Mouse (Mus musculus) embryo, embryonic 11.5 days (tissue): ENCODE data around the gene Cul3.

ENCODE experiments used
- DNase-seq: peaks from one replicate; pipeline ENCODE4 v3.0.0-alpha.2; 2012; ENCODE audit warnings: low read depth, low spot score

Gene Cul3

GRCm38 (mm10) chr1:80315533-80316045 lies 24.7 kb downstream of the Cul3 start:
- DNase-seq, result no peak

GRCm38 (mm10) chr1:80293307-80293706 lies 47.0 kb downstream of the Cul3 start:
- no peak for DNase-seq

- DNase-seq, result no peak
Observed at GRCm38 (mm10) chr1:80278731-80279130, 61.5 kb downstream of the Cul3 start.

DNA sequence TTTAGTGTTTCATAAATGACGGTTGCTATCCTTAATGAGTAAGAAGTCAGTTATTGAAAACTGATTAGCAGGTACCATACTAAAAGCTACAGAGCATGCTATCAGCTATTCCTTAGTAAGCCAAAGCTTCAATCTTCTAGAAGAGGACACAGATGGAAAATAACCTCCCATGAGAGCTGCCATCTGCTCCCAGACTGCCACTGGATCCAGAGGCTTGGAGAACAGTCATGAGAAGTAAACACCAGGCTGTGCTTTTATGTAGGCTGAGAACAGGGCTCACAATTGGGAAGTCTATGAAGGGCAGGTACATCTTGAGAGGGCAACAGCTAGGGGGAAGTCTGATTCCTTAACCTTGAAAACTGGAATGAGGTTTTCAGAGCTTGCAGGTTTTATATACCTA lies 79.8 kb downstream of the Cul3 start:
- DNase-seq, result no peak

DNA sequence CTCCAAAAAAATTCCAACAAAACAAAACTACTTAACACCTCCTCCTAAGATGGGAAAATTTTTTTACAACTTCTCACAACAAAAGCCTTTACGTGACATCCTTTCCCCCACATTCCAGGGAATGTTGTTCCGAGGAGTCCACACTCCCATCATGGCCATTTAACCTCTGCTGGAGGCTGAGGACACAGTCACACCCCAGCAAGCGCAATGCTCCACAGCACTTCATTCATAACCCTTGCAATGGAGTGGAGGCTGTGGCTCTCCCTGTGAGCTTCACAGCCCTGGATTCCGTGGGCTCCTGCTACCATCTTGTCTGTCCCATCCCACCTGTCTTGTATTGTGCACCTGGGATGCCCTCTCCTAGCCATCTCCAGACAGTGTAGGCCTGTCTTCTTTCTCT lies 81.6 kb downstream of the Cul3 start:
- no peak for DNase-seq

DNA sequence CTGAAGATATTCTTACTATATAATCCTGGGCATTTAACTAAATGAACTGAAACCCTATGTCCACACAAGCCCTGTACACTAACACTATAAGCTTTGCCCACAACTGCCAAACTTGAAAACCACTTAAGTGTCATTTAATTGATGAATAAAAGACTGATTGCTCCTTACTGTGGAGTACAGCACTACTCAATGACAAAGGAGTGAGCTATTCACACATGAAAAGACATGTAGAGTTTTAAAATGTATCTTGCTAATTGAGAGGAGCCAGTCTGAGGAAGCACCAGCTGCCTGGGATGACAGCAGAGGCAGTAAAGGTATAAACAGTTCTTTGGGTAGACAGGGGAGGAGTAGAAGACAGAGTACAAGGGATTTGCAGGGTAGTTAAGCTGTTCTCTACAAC lies 87.0 kb downstream of the Cul3 start:
- no peak for DNase-seq

- DNase-seq, result no peak
Observed at GRCm38 (mm10) chr1:80250247-80250646, 90.0 kb downstream of the Cul3 start.

DNA sequence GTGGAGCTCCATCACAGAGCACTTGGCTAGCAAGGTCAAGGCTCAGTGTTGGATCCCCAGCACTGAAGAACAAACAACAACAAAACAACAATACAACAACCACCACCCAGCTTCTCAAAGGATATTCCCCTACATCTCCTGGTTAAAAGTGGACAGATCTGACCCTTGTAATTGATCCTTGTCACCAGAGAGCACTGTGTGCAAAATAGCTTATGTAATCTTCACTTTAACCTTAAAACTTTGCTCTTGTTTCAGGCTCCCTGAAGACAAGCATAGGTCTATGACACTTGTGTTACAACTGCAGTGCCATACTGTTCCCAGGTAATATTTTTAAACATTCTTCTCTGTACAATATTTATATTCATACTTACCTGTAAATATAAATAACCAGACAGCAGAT lies 93.1 kb downstream of the Cul3 start:
- DNase-seq, result no peak

- DNase-seq, result no peak
Observed at GRCm38 (mm10) chr1:80244123-80244522, 96.2 kb downstream of the Cul3 start.

- no peak for DNase-seq
Observed at GRCm38 (mm10) chr1:80241579-80241978, 98.7 kb downstream of the Cul3 start.

- no peak for DNase-seq
Observed at GRCm38 (mm10) chr1:80240017-80240660, 100.1 kb downstream of the Cul3 start.

GRCm38 (mm10) chr1:80239481-80239880 lies 100.8 kb downstream of the Cul3 start:
- no peak for DNase-seq

DNA sequence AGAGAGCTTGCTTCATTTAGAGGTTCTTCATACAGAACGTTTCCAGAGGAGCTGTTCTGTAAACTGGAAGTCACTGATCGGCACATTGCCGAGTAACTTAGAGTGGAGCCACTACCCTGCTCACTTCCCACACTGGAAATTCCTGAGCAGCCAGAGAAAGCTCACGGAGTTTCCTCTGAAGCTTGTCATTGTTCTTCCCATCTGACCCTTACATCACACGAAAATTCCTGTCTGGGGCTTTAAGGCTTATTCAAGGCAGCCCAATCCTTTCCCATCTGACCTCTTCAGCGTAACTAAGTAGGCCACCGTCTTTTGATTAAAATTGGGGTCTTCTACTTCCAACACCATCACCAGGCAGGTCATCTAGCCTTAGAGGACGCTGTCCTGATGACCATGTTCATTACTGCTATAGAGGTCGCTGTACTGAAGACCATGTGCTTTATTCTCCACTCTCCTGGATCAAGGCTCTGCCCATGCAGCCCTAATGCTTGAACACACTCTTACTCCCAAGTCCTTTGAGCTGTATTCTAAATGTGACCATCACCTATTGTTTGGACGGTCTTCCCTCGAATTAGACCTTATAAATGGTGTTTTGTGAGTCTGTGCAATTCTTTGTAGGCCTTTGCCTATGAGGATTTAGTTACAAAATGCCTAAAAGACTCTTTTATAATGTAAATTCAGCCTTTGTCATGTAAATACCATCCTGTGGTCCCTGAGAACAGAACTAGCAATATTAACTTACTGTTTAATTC lies 103.2 kb downstream of the Cul3 start:
- no peak for DNase-seq

DNA sequence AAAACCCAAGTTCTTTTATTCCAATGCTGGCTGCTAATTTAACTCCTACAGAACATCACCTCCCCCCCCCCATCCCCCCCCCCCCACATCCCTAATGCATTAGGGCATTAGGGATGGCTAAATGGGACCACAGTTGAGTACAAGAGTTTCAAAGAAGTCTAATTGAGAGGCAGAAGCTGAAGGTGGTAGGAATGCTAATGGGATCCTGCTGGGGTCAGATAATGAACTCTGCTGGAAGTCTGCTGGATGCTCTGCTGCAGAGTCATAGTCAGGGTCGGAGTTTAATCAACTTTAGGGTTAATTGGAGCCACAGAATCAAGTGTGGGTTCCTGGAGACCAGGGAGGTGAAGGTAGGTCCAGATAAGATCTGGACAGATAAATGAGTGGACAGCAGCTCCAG lies 104.2 kb downstream of the Cul3 start:
- DNase-seq, result no peak

GRCm38 (mm10) chr1:80230612-80231011 lies 109.7 kb downstream of the Cul3 start:
- DNase-seq, result no peak

DNA sequence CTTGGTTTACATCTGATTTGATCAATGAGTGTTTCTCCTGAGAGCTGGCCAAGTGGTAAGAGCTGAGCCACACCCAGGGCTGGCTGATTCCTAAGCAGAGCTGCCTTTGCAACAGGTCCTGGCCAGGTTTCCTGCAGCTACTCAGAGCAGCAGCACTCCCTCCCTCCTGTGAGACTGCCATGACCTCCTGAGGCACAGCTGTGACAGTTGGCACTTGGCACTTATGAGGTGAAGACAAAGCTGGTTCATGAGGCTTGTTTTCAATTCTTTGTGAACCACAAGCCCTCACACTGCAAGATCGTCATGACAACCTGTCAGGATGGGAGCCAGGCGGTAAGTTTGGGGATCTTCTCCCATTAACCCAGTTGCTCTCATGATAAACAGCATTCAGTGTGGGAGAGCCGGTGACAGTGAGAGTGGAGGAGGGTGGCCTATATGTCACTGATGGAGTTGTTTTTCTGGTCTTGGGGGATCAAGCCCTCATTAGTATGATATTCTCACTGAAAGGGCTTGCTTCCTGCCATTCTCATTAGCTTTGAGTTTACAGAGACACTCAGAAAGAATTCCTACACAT lies 115.4 kb downstream of the Cul3 start:
- no peak for DNase-seq

GRCm38 (mm10) chr1:80221151-80221550 lies 119.1 kb downstream of the Cul3 start:
- no peak for DNase-seq

- DNase-seq, result no peak
Observed at GRCm38 (mm10) chr1:80218268-80218667, 122.0 kb downstream of the Cul3 start, which contains the start of gene Fam124b. Fam124b (minus strand) TSS chr1:80218473.
